Mouse (Mus musculus) thymus, postnatal 14 days (tissue): ENCODE measurements around the gene Adra1b.
A peak's percentile ranks its signal among the peaks of the same experiment; 100 is the strongest.

ENCODE experiments used
- DNase-seq: peaks from one replicate; pipeline ENCODE4 v3.0.0; 2021

The Adra1b gene

DNA sequence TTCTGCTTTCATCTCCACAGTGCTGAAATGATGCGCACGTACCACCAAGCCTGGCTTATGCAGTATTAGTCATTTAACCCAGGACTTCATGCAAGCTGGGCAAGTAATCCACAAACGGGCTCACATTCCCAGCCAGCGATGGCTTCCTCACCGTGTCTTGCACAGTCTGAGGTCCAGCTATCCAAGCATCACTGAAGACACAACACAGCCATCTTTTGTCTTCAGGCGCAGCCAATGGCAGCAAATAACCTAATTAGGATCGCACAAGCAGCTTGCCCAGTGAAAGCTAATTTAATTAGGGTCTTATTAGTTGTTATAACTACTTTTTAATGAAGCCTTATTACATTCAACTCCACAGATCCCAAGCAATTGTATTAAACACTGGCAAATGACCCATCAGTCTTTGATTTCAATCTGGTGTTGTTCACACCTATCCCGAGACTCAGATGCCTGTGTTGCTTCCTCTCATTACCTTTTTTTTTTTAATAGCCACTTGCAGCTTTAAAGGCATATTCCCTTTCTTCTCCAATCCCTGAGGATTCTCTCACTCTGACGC is 83.6 kb downstream of the Adra1b start:
- DNase-seq = no peak

- no peak for DNase-seq
Observed at GRCm38 (mm10) chr11:43812535-43812934, 88.5 kb downstream of the Adra1b start.

DNA sequence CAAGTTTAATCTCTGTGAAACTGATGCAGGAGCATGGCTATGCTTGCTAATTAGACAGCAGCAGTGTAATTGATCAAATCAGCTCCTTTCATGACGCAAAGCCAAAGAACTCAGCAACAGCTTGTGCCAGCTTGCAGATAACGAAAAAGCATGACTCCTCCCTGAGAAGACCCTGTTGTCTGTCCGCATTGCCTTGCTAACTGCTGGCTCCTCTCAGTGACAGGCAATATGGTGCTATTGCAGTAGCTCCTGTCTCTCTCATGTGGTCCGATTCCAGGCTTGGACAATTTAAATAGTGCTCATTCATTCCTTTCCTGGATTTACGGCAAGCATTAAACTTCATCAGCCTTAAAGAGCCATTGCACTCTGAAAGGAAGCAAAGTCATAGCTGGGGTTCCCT is 93.3 kb downstream of the Adra1b start:
- DNase-seq = no peak

- DNase-seq = no peak
Observed at GRCm38 (mm10) chr11:43795992-43796391, 105.0 kb downstream of the Adra1b start.

DNA sequence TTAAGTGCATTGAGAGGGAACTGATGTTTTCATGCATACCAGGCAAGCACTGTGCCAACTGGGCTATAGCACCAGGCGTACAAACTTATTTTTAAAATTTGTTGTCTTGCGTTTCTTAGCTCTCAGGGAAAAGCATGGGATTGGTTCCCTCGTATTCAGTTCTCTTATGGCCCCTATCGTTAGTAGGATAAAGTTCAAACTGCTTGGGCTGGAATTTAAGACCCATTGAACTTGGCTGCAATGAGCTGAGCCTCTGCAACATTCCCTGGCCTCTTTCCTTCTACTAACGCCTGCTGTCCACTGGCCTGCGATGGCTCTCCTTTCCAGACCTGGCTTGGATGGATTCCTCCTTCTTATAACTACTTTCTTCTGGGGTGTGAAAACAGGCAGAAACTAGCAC is 110.6 kb downstream of the Adra1b start:
- no peak for DNase-seq

DNA sequence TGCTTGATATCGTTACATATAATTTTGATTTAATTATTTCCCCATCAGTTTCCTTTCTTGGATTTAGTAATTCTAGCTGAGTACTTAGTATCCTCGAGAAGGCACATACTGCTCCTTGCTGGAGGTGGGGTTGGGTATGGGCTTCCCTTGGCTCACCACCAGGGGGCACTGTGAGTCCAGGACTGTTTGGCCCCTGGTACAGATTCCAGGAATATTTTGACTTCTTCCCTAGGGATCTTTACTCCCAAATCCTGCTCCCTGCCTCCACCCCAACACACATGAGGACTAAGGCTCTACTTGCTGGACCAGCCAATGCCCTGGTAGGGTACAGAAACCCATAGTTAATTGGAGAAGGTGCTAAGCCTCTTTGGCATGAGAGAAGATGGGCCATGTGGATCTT is 117.2 kb downstream of the Adra1b start:
- DNase-seq = peak; percentile 51

DNA sequence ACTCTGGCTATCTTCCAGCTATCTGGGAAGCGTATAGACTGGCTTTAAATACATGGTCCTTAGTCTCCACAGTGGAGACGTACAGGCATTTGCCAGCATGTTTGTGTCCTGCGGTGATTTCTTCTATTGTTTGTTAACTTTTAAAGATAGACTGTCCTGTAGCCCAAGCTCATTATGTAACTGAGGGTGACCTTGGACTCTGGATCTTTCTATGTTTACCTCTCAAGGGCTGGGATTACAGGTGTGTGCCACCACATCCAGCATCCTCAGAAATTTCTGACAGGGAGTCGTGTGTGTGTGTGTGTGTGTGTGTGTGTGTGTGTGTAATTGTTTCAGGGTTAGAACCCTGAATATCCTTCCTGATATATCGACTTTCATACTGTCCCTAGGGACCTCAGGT is 117.9 kb downstream of the Adra1b start:
- no peak for DNase-seq

DNA sequence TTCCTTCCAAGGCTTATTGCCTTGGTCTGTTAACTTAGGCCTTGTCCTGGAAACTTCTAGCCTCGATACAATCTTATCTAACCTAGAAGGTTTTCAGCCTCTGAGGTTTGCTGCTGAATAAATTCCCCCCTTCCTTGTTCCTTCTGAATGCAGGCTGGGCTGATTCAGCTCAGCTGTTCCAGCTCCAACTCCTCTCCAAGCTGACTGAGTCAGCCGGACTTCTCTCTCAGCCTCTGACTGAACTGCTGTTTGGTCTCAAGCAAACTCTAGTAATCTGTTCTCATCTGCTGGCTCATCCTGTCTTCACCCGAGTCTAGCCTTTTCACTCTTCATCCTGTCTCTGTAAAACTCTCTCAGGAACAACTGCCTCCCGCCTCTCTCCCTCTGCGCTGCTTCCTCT is 121.5 kb downstream of the Adra1b start:
- no peak for DNase-seq

GRCm38 (mm10) chr11:43776324-43776694 is 124.7 kb downstream of the Adra1b start:
- DNase-seq = no peak

DNA sequence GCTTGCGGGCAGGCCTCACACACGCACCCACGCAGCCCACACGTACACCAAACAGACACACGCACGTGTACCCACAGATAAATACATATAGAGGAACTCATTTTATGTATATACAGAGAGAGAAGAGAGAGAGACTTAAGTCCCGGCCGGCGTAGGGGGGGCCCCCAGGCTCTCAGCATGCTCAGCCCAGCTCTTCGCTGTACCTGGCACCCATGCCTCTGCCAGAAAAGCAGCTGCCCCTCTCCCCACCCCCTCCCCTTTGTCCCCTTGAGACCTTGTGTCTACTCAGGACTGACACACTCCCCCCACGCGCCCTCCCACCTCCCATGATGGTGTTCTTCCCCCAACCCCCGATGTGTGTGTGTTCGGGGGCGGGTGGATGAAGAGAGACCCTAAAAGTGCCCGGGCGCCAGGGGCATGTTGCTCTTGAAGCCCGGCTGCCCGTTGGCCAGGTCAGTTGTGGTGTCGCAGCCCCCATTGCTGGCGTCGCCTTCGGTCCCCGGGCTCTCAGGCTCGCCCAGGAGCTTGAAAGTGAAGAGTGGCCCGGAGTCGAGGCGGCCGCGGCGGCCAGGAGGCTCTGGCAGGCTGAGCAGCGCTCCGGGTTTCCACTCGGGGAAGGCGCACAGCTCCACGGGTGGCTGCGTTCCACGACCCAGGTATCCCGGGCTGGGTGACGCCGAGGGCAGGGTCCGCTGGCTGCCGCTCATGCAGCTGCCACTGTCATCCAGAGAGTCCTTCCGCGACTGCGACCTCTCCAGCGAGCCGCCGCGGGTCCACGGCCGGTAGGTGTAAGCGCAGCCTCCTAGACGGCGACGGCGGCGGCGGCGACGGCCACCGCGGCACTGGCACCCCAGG is 125.3 kb downstream of the Adra1b start:
- peak; percentile 18 for DNase-seq

DNA sequence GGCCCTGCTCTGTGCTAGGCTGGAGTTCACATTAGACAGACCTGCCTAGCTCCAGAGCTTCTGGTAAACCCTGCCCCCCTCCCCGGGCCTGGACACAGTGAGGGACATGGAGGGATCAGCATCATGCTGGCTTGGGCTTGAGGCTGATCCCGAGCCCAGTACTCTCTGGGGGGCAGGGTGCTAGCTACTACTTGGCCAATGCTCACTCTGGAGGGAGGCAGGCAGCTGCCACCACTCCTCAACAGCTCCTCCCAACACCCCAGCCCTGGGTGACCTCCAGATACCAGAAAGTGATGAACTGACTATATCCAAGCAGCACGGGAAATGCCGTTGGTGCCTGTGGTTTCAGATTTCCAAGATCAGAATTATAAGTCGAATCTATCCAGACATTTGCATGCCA is 127.3 kb downstream of the Adra1b start:
- DNase-seq = no peak

GRCm38 (mm10) chr11:43770110-43770509 is 130.9 kb downstream of the Adra1b start:
- no peak for DNase-seq

DNA sequence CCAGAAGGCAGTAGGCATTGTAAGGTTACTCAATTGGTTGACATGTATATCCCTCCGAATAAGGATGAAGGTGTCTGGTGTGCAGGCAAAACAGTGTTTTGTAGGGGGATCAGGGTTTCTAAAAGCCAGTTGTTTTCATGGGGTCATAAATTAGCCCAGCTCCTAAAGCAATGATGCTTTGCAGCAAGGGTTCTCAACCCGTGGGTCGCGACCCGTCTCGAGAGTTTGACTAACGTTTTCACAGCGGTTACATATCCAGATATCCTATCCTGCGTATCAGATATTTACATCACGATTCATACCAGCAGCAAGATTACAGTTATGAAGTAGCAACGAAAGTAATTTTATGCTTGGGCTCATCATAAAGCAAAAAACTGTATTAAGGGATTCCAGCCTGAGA is 133.3 kb downstream of the Adra1b start:
- no peak for DNase-seq

- DNase-seq = peak; percentile 84
Observed at GRCm38 (mm10) chr11:43766922-43767648, 133.9 kb downstream of the Adra1b start.

DNA sequence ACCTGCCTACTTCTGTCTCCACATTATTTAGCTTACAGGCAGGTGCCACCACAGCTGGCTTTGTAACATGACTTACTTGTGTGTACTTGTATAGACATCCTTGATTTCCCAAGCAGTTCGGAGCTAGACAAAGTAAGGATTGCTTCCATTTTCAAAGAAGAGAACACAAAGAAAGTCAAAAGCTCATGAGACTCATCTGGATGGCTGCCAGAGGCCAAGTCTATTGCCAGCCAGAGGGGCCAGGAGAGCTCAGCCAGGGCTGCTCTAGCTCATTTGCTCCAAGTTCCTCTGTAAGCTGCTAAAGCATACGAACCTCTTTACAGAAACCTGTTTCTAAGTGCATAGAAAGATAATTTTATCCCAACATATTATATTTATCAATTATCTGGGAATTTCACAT is 142.6 kb downstream of the Adra1b start:
- DNase-seq = no peak

GRCm38 (mm10) chr11:43755411-43755810 is 145.6 kb downstream of the Adra1b start:
- peak; percentile 16 for DNase-seq

DNA sequence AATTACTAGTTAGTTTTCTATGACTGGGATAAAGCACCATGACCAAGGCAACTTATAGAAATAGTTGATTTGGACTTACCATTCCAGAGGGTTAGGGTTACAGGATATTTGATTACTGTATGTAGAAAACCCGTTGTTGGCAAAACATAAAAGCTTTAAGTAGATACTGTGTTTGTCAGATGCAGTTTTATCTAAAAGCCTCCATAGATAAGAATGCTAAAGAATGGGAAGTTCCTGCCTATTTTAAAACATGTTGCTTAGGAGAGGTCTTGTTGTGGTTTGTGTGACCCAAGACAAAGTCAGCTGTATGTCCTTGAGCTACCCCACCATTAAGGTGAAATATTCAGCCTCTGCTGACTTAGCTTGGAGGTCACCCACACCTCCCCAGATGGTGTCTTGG is 146.4 kb downstream of the Adra1b start:
- no peak for DNase-seq

GRCm38 (mm10) chr11:43751542-43751941 is 149.5 kb downstream of the Adra1b start:
- DNase-seq = peak; percentile 14

- DNase-seq = peak; percentile 97
Observed at GRCm38 (mm10) chr11:43747233-43748226, 153.5 kb downstream of the Adra1b start, which contains the start of gene Ttc1. TSS of gene Ttc1 (minus strand) at chr11:43748008.

DNA sequence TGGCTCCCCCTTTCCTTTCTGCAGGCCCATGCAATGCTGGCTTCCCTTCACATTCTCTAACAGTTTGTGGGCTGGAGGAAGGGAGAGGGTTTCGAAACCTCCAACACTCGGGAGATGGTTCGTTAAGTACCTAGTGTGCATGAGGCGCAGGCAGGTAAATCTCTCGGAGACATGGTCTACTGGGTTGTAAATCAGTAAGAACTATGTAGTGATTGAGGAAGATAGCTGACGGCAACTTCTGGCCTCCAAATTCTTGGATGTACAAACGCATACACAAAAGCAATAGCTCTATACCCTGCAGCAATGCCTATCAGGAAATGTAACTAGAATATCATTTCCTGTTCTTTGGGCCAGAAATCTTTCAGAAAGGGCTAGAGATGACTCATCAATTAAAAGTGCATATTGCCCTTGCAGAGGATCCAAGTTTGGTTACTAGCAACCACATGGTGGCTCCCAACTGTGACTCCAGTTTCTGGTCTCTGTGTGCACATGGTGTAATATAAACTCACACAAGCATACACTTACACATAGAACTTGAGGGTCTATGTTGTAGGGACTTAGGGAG is 172.2 kb downstream of the Adra1b start:
- DNase-seq = no peak

- no peak for DNase-seq
Observed at GRCm38 (mm10) chr11:43727796-43728195, 173.2 kb downstream of the Adra1b start.
